Mouse (Mus musculus): ENCODE data around the gene Gm20521.

- TF ChIP-seq CTCF (IDR thresholded peaks at IDR 0.05; ENCODE audit: low read depth) (no peak), EP300 (IDR thresholded peaks at IDR 0.05; ENCODE audit: low read depth) (peak; percentile 52; the same call in 1 of the 2 replicates)
These were observed 10.5 kb downstream of the Gm20521 start for GRCm38 (mm10) chr14:54893651-54894181.

All from liver, postnatal 0 days (tissue).